1 mouse cellular context compared by ENCODE assay signal in genomic region chr1:161145611-161146010, GRCm38 (mm10). TPM values are rescaled to one million over a fixed set of nuclear protein-coding genes. Genes with fewer than 3 reads are reported as not detected.
"Had no signal": no experiment of that assay in that cellular context is flagged by ENCODE, and none has a peak within 500 bp of the region (broad histone marks: within the 10 kb centered on the region; RNA-seq: fewer than 3 reads in every experiment).

No protein-coding gene starts in this region.

RNA-seq across cellular contexts. Expression of gene Ankrd45, which starts 3.1 kb away (rescaled TPM):
- total RNA-seq: neutrophil, adult 5-6 weeks had no signal

RNA-seq across cellular contexts. Expression of gene Tex50, which starts 13.5 kb away (rescaled TPM):
- total RNA-seq: neutrophil, adult 5-6 weeks had no signal
